Mouse (Mus musculus): Measurements from ENCODE around the gene Ankrd28. TPM values are rescaled to one million over a fixed set of nuclear protein-coding genes. Genes with fewer than 3 reads are reported as not detected.

The Ankrd28 gene
- total RNA-seq, 2 experiments from 2014 or later = 26.9 to 28.7 TPM

GRCm38 (mm10) chr14:31722746-31723145 is 107.7 kb downstream of the Ankrd28 start:
- intact Hi-C loops (cut with DNase I) = no loop called here
- DNase-seq = no peak

- intact Hi-C loops (cut with DNase I) = no loop called here
- no peak for DNase-seq
Observed at GRCm38 (mm10) chr14:31721256-31721655, 109.2 kb downstream of the Ankrd28 start.

- no peak for DNase-seq
- intact Hi-C loops (cut with DNase I) = no loop called here
Observed at GRCm38 (mm10) chr14:31718332-31718731, 112.1 kb downstream of the Ankrd28 start.

- no peak for DNase-seq
- intact Hi-C loops (cut with DNase I) = no loop called here
Observed at GRCm38 (mm10) chr14:31717360-31717759, 113.1 kb downstream of the Ankrd28 start.

DNA sequence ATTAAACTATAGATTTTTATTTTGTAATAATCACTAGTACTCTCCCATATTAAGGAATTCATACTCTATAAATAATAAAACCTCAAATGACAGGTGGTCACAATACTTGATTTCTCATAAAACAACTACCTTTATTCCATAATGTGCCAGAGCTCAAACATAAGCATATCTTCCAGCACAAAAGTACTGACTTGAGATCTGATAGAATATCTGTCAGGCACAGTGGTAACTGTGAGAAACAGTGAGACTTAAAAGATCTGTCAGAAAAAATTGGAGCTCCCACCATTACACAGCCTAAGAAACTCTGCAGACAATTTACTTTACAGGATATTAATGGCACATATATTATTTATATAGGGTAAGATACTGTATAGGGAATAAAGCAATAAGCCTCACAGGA is 114.8 kb downstream of the Ankrd28 start:
- intact Hi-C loops (cut with DNase I) = no loop called here
- DNase-seq = no peak

DNA sequence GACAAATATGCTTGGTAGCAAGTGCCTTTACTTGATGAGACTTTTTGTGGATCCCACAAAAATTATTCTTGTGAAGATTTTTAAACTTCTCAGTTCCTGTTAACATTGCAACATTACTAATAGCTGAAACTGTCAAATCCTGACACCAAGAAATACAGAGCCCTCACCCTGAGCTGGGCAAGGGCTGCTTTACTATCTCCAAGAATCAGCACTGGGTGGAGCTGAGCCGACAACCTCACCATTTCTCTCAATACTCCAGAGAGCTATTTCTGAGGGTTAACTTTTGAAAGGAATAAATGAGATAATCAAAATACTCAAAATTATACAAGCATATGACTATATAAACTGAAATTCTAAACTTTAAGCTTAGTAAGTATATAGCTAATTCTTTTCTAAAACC is 121.1 kb downstream of the Ankrd28 start:
- no peak for DNase-seq
- intact Hi-C loops (cut with DNase I) = no loop called here

GRCm38 (mm10) chr14:31700376-31700775 is 130.1 kb downstream of the Ankrd28 start:
- no peak for DNase-seq
- intact Hi-C loops (cut with DNase I) = no loop called here

DNA sequence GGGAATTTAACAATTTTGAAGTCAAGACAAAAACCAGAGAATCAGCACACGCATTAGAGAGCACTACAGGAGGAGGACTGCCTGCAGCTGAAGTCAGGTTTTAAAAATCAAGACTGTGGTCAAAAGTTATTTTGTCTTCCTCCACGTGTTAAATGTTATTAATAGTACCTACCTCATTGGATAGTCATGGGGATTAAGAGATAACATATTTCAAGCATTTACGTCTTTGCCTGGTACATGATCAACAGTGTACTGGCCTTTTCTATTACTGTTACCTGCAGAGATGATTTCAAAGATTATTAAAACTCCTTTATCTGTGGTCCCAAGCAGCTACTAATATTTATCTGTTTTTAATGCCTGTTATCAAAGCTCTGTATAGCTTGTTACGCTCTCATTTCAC is 132.7 kb downstream of the Ankrd28 start:
- intact Hi-C loops (cut with DNase I) = loop anchor here (5.0 kb wide), 1 partner anchor 35 kb away; no protein-coding TSS in a partner anchor
- no peak for DNase-seq

DNA sequence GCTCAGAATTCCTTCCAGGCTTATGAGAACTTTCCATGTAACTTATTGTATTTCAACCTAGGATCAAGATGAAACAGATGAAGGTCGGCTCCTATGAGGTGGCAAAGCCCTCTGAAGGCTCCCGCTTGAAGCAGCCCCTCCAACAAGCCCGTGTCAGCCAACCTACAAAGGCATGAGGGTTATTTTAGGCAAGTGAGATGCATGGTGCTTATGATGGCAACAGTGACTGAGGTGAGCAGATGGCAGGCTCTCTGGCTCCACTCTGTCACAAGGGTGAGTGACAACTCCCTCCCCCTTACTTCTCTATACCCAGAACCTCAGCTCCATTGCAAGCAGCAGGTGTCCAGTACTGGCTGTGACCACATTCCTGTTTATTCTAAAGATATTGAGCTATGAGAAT is 133.1 kb downstream of the Ankrd28 start:
- intact Hi-C loops (cut with DNase I) = loop anchor here (5.0 kb wide), 1 partner anchor 35 kb away; no protein-coding TSS in a partner anchor
- DNase-seq = no peak

GRCm38 (mm10) chr14:31696985-31697303 is 133.5 kb downstream of the Ankrd28 start:
- intact Hi-C loops (cut with DNase I) = loop anchor here (5.0 kb wide), 1 partner anchor 35 kb away; no protein-coding TSS in a partner anchor
- no peak for DNase-seq

DNA sequence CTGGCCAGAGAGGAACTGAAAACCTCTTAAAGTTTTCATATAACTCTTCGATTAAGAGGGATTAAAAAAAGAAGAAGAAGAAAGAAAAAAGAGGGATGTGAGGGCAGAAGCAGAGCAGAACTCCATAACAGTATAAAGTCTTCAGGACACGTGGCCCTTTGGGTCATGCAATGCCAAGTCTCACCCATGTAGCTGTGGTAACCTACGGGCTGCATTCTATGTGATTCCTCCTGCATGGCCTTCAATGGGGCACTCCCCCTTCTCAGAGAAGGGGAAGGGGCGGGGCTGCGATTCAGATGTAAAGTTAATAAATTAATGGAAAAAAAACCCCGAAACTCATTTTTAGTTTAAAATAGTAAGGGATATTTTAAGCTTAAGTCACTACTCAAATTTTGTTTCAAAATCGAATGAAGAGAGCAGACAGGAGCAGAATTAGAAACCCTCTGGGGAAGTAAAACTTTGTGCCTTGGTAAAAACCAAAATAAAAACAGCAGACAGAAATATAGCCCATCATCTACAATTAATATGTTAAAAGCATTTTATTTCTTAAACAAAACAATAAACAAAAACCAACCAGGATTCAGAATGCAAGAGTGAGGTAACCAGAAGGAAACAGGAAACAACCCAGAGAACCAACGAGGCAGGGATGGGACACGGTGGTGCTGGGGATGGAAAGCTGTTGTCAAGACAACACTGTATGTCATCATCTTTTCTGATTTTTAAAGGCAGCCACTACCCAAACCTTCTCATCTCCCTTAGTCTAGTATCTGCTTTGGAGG is 134.1 kb downstream of the Ankrd28 start:
- DNase-seq = no peak
- intact Hi-C loops (cut with DNase I) = loop anchor here (5.0 kb wide), 1 partner anchor 34 kb away; no protein-coding TSS in a partner anchor

- DNase-seq = no peak
- intact Hi-C loops (cut with DNase I) = no loop called here
Observed at GRCm38 (mm10) chr14:31692536-31692935, 137.9 kb downstream of the Ankrd28 start.

DNA sequence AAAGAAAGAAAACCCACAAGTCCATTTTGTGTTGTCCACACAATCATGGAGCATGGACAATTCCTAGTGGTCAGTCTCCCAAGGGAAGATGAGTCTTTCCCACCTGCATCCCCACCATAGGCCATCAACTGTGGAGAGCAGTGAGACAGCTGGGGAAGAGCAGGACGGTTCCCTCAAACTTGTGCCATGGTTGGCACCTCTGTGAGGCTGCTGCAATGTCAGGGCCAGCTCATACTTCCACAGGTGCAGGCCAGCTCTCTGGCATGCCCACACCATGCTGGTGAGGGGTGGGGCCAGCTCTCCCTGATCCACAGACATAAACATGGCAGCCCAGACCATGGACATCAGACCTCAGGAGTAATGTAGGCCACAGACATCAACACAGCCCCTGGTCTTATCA is 144.2 kb downstream of the Ankrd28 start:
- intact Hi-C loops (cut with DNase I) = no loop called here
- no peak for DNase-seq

DNA sequence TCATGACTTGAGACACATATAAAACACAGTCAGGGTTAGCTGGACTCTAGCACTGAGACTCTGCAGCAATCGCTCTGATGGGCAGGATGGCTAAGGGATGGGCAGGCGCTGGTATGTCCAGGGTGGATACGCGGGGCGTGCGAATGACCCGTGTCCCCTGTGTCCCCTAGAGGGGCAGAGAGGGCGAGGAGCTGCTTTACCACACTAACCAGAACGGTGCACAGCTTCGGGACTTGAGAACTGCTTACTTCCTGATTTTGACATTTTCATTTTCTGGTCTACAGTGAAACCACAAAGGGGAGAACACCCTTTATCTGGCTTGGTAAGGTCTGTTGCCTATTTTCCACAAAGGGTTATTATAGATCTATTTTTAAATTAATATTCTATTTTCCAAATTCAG is 144.8 kb downstream of the Ankrd28 start:
- DNase-seq = no peak
- intact Hi-C loops (cut with DNase I) = no loop called here

GRCm38 (mm10) chr14:31684343-31685040 is 146.0 kb downstream of the Ankrd28 start:
- intact Hi-C loops (cut with DNase I) = no loop called here
- DNase-seq = no peak

GRCm38 (mm10) chr14:31683610-31684009 is 146.8 kb downstream of the Ankrd28 start:
- intact Hi-C loops (cut with DNase I) = no loop called here
- DNase-seq = no peak

DNA sequence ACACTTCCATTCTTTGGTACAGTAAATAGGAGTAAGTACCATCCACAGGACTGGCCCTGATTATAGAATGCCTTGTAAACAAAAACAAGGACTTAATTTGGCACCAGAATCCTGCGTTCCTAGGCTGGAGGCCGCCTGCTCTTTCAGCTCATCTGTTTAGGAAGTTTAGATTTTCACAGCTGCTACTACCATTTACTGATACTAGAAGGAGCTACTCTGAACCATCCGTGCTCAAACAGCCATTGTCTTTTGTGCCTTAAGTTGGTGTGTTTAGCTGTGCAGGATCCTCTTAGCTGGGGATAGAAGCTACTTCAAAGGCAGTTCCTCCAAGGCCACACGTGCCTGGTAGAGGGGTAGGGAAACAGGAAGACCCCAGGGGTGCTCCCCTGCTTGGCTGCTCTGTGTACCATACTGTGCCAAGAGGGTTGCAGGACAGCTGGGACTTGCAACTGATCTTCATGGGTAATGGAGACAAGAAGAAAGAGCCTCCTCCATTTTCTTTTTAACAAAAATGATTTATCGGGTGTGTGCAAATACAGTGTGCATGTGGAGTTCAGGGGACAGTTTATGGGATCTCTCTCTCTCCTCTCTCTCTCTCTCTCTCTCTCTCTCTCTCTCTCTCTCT is 148.4 kb downstream of the Ankrd28 start:
- intact Hi-C loops (cut with DNase I) = no loop called here

DNA sequence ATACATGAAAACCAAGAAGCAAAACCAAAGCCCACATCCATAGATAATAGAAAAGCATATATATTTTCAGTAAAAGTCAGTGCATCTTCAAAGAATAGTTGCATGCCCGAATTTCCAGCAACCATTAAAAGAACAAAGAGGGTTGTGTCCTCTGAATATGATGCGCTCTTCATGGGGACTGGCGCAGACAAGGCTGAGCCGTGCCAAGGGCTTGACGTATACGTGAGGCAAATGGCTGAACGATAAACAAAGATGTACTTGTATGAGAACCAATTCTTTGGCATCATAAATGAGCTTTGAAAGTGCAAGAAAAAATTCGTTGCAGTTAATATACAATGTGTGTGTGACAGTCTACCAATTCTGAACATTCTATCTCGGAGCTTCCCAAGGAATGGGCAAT is 149.2 kb downstream of the Ankrd28 start:
- intact Hi-C loops (cut with DNase I) = no loop called here
- no peak for DNase-seq

More for the DNA sequence above, 148.4 kb downstream of the Ankrd28 start:
- no peak for DNase-seq

DNA sequence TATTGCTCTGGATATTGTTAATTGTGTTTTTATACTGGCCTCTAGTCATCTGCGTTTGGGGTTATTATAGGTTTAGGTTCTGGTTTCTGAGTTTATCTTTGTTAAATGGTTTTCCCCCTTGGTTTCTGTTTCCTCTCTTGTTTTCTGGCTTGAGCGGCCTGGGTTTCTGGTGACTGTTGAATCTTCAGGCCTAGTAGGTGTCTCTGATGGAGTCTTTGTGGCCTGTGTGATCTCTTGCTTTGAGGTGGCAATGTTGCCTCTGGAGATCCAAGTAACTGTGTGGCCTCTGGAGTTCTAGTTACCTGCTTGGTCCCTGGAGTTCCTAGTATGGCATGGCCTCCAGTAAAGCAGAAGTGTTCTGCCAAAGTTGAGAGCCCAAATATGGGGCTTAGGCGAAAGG is 149.8 kb downstream of the Ankrd28 start:
- intact Hi-C loops (cut with DNase I) = no loop called here
- DNase-seq = no peak

- intact Hi-C loops (cut with DNase I) = no loop called here
Observed at GRCm38 (mm10) chr14:31671635-31672320, 158.7 kb downstream of the Ankrd28 start.

More at GRCm38 (mm10) chr14:31671635-31672320, 158.7 kb downstream of the Ankrd28 start:
- no peak for DNase-seq
